Mouse (Mus musculus) heart, postnatal 0 days (tissue): Measurements from ENCODE around the gene Kif5a. TPM values are rescaled to one million over a fixed set of nuclear protein-coding genes. Genes with fewer than 3 reads are reported as not detected.

Experiments used
- ATAC-seq: fragments of 200-750 bp; cut with Nextera tagmentation; 2 replicates; pipeline ENCODE4 v1.8.0; 2017; ENCODE audit warnings: low read depth, moderate number of reproducible peaks, moderate library complexity; ENCODE audit not compliant: insufficient read depth
- DNase-seq: peaks from one replicate; pipeline ENCODE4 v3.0.0-alpha.2; 2016; ENCODE audit warnings: low spot score
- H3K27ac ChIP-seq: fragments of 300-500 bp; sonication (generic); 2 replicates; pipeline ENCODE4 v1.5.1; 2014; ENCODE audit warnings: low read depth, mild to moderate bottlenecking
- H3K27me3 ChIP-seq: fragments of 300-500 bp; sonication (generic); 2 replicates; pipeline ENCODE4 v1.6.1; 2014; ENCODE audit warnings: low read length, mixed read lengths; ENCODE audit not compliant: control insufficient read depth, insufficient read depth
- H3K36me3 ChIP-seq: fragments of 300-500 bp; sonication (generic); replicated peaks from 2 replicates; pipeline ENCODE4 v1.6.1; 2014; ENCODE audit warnings: low read length, mixed read lengths; ENCODE audit not compliant: control insufficient read depth, insufficient read depth
- H3K4me1 ChIP-seq: fragments of 300-500 bp; sonication (generic); 2 replicates; pipeline ENCODE4 v1.6.1; 2014; ENCODE audit warnings: antibody characterized with exemption; ENCODE audit not compliant: control insufficient read depth, insufficient read depth
- H3K4me2 ChIP-seq: fragments of 300-500 bp; sonication (generic); 2 replicates; pipeline ENCODE4 v1.6.1; 2014; ENCODE audit warnings: low read depth, mild to moderate bottlenecking, low read length, moderate library complexity
- H3K4me3 ChIP-seq: fragments of 300-500 bp; sonication (generic); 2 replicates; pipeline ENCODE4 v1.5.1; 2014; ENCODE audit warnings: low read depth, low read length
- H3K9ac ChIP-seq: fragments of 300-500 bp; sonication (generic); replicated peaks from 2 replicates; pipeline ENCODE4 v1.6.1; 2014; ENCODE audit warnings: low read depth, low read length, mixed read lengths
- H3K9me3 ChIP-seq: fragments of 300-500 bp; sonication (generic); replicated peaks from 2 replicates; pipeline ENCODE4 v1.6.1; 2016; ENCODE audit warnings: low read length; ENCODE audit not compliant: control insufficient read depth
- CTCF ChIP-seq: IDR thresholded peaks from 2 replicates; pipeline ENCODE4 v1.5.1; 2016; ENCODE audit warnings: antibody characterized with exemption, control low read depth, low read depth
- EP300 ChIP-seq: IDR thresholded peaks from 2 replicates; pipeline ENCODE4 v1.6.1; 2016; ENCODE audit warnings: antibody characterized with exemption, low read depth
- WGBS: fragments of 180-500 bp; shearing (Covaris S2); extraction: QIAGEN DNeasy Blood & Tissue Kit; methylation state at CpG from one replicate; pipeline ENCODE4 v1.1.7; 2014; 5-methylcytosine and 5-hydroxymethylcytosine counted together
- polyA plus RNA-seq: library from polyadenylated mRNA; unstranded; fragments of >200 nt; fragmentation: Nextera tagmentation; extraction: Ambion mirVana; gene quantifications from 2 replicates; pipeline ENCODE4 v1.2.1, GENCODE M21; 2015
- total RNA-seq: library from RNA; depleted of rRNA; stranded (reverse); fragments of >200 nt; gene quantifications from 2 replicates; pipeline ENCODE4 v1.2.3, GENCODE M21; 2014; ENCODE audit warnings: low replicate concordance

Gene Kif5a
- total and polyA plus RNA-seq, 2 experiments from 2014 or later = 0.11 to 0.27 TPM

DNA sequence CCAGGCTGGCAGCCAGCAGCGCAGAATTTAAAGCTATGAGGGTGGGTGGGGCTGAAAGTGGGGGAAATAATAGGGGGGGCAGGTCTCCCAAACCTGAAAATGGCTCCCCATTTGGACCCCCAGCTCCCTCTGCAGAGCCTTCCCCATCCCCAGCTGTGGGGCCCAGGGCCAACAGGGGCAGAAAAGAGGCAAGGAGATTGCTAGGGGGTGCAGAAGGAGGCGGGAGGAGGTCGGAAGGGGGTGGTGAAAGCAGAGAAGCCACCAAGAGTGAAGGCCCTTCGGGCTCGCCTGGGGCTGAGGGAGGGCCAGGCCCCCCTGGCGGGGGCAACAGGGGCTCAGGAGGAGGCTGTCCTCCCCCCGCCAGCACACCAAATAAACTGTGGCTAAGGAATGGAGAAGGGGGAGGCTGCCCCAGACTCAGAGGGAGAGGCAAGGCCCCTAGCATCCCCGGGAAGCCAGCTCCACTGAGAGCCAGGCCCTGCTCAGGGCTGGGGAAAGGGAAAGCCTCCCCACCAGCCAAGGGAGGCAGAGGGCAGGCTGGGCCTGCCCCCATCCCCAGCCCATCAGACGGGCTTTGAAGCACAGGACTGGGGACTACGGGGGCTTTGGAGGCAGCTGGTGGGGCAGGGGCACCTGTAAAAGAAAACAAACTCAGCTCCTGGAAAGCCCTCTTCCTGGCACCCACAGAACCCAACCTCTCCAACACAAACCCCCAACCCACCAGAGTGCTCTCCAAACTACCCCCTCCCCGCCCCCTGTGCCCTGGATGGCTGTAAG lies 21.8 kb upstream of the Kif5a start:
- Histone ChIP-seq H3K4me2 (no peak overlapping the region), H3K36me3 (peaks cover 74% of the 10 kb centered on the region), H3K4me1 (peaks cover 20% of the 10 kb centered on the region), H3K9ac (no peak overlapping the region), H3K27me3 (no peaks in the 10 kb centered on the region), H3K9me3 (no peaks in the 10 kb centered on the region), H3K27ac (no peak overlapping the region), H3K4me3 (no peak overlapping the region)
- no peak for ATAC-seq
- TF ChIP-seq CTCF (no peak), EP300 (no peak)
- WGBS = 78% methylated on average over 11 of the region's 11 CpGs
- no peak for DNase-seq

- no peak for TF ChIP-seq CTCF
- DNase-seq (no peak), ATAC-seq (no peak)
- 91% methylated on average over 7 of the region's 7 CpGs for WGBS
- no peaks in the 10 kb centered on the region for H3K9me3 ChIP-seq
- H3K4me3 ChIP-seq = no peak overlapping the region
- peaks cover 82% of the 10 kb centered on the region for H3K36me3 ChIP-seq
- H3K4me1 ChIP-seq = peaks cover 17% of the 10 kb centered on the region
- H3K27ac ChIP-seq = no peak overlapping the region; the same call in 1 of the 2 replicates
- no peak overlapping the region for H3K4me2 ChIP-seq
- H3K9ac ChIP-seq = no peak overlapping the region
- H3K27me3 ChIP-seq = no peaks in the 10 kb centered on the region
Observed at GRCm38 (mm10) chr10:127284105-127284622, 21.0 kb upstream of the Kif5a start.

- peaks cover 14% of the 10 kb centered on the region for H3K4me1 ChIP-seq
- ATAC-seq (no peak), DNase-seq (no peak)
- no peaks in the 10 kb centered on the region for H3K27me3 ChIP-seq
- no peak overlapping the region for H3K4me3 ChIP-seq
- H3K4me2 ChIP-seq = no peak overlapping the region
- H3K9me3 ChIP-seq = no peaks in the 10 kb centered on the region
- 45% methylated on average over 13 of the region's 13 CpGs for WGBS
- no peak overlapping the region for H3K27ac ChIP-seq
- no peak for TF ChIP-seq CTCF
- peaks cover 96% of the 10 kb centered on the region for H3K36me3 ChIP-seq
- no peak overlapping the region for H3K9ac ChIP-seq
Observed at GRCm38 (mm10) chr10:127282620-127283215, 19.6 kb upstream of the Kif5a start.

DNA sequence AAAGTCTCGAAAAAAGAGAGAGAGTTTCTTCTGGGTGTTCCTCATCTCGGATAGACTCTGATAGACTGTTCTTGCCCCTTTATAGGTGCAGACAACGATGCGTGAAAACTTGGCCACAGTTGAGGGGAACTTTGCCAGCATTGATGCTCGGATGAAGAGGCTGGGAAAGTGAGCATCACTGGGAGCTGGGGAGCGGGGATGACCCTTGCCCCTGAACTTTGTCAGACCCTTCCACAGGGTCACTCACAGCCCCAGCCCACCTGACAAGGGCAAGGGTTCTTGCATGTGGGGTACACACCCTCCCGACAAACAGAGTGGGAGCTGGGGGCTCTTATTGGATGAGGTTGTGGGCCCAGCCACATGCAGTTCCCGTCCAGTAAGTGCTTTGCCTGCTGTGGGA lies 18.2 kb upstream of the Kif5a start:
- peaks cover 100% of the 10 kb centered on the region for H3K36me3 ChIP-seq
- DNase-seq (no peak), ATAC-seq (no peak)
- H3K4me1 ChIP-seq = no peaks in the 10 kb centered on the region; the same call in 1 of the 2 replicates
- TF ChIP-seq CTCF (no peak), EP300 (no peak)
- no peaks in the 10 kb centered on the region for H3K27me3 ChIP-seq
- H3K4me2 ChIP-seq = no peak overlapping the region
- H3K27ac ChIP-seq = no peak overlapping the region
- 82% methylated on average over 8 of the region's 8 CpGs for WGBS
- no peak overlapping the region for H3K4me3 ChIP-seq
- no peak overlapping the region for H3K9ac ChIP-seq
- no peaks in the 10 kb centered on the region for H3K9me3 ChIP-seq

GRCm38 (mm10) chr10:127279730-127280129 lies 16.6 kb upstream of the Kif5a start:
- 100% methylated on average over 2 of the region's 2 CpGs for WGBS
- no peaks in the 10 kb centered on the region; the same call in 1 of the 2 replicates for H3K4me1 ChIP-seq
- TF ChIP-seq CTCF (0 out of 2 replicates have a peak, but pooled peaks have one; percentile 2), EP300 (no peak)

More at GRCm38 (mm10) chr10:127279730-127280129, 16.6 kb upstream of the Kif5a start:
- no peak for DNase-seq
- ATAC-seq = no peak
- H3K36me3 ChIP-seq = peaks cover 100% of the 10 kb centered on the region
- no peaks in the 10 kb centered on the region for H3K27me3 ChIP-seq
- no peak overlapping the region for H3K27ac ChIP-seq
- no peaks in the 10 kb centered on the region for H3K9me3 ChIP-seq
- no peak overlapping the region for H3K4me2 ChIP-seq
- no peak overlapping the region for H3K4me3 ChIP-seq
- no peak overlapping the region for H3K9ac ChIP-seq
